Mouse (Mus musculus) intestine, embryonic 14.5 days (tissue): Measurements from ENCODE around the gene Serpine2. TPM values are rescaled to one million over a fixed set of nuclear protein-coding genes. Genes with fewer than 3 reads are reported as not detected.

Experiments used
- ATAC-seq: fragments of 200-750 bp; cut with Nextera tagmentation; replicated peaks from 2 replicates; pipeline ENCODE4 v1.8.0; 2017; ENCODE audit warnings: low read depth, moderate number of reproducible peaks, moderate TSS enrichment, moderate library complexity; ENCODE audit not compliant: low FRiP score, low TSS enrichment
- DNase-seq: peaks from one replicate; pipeline ENCODE4 v3.0.0-alpha.2; 2018; ENCODE audit warnings: low spot score
- H3K27ac ChIP-seq: fragments of 300-500 bp; sonication (generic); 2 replicates; pipeline ENCODE4 v1.5.1; 2014; ENCODE audit warnings: low read depth, mild to moderate bottlenecking, control low read depth
- H3K27me3 ChIP-seq: fragments of 300-500 bp; sonication (generic); replicated peaks from 2 replicates; pipeline ENCODE4 v1.6.1; 2014; ENCODE audit warnings: low read length, control low read depth; ENCODE audit not compliant: control insufficient read depth, insufficient read depth
- H3K36me3 ChIP-seq: fragments of 300-500 bp; sonication (generic); 2 replicates; pipeline ENCODE4 v1.6.1; 2014; ENCODE audit warnings: low read length, control low read depth; ENCODE audit not compliant: control insufficient read depth, insufficient read depth
- H3K4me1 ChIP-seq: fragments of 300-500 bp; sonication (generic); replicated peaks from 2 replicates; pipeline ENCODE4 v1.6.1; 2014; ENCODE audit warnings: low read length, control low read depth, mixed read lengths; ENCODE audit not compliant: control insufficient read depth, insufficient read depth
- H3K4me2 ChIP-seq: fragments of 300-500 bp; sonication (generic); 2 replicates; pipeline ENCODE4 v1.6.1; 2014; ENCODE audit warnings: low read length
- H3K4me3 ChIP-seq: fragments of 300-500 bp; sonication (generic); 2 replicates; pipeline ENCODE4 v1.5.1; 2014; ENCODE audit warnings: low read depth, low read length, control low read depth, mixed read lengths
- H3K9ac ChIP-seq: fragments of 300-500 bp; sonication (generic); 2 replicates; pipeline ENCODE4 v1.6.1; 2014; ENCODE audit warnings: mild to moderate bottlenecking, low read length
- H3K9me3 ChIP-seq: fragments of 300-500 bp; sonication (generic); 2 replicates; pipeline ENCODE4 v1.6.1; 2016; ENCODE audit warnings: low read length, control low read depth; ENCODE audit not compliant: control insufficient read depth
- WGBS: fragments of 180-500 bp; shearing (Covaris S2); extraction: QIAGEN DNeasy Blood & Tissue Kit; methylation state at CpG from one replicate; pipeline ENCODE4 v1.1.7; 2014; 5-methylcytosine and 5-hydroxymethylcytosine counted together
- polyA plus RNA-seq: library from polyadenylated mRNA; unstranded; fragments of >200 nt; fragmentation: Nextera tagmentation; extraction: Ambion mirVana; gene quantifications from 2 replicates; pipeline ENCODE4 v1.2.1, GENCODE M21; 2014

Gene Serpine2
- polyA plus RNA-seq, 1 experiment from 2014 or later, result 112 TPM

DNA sequence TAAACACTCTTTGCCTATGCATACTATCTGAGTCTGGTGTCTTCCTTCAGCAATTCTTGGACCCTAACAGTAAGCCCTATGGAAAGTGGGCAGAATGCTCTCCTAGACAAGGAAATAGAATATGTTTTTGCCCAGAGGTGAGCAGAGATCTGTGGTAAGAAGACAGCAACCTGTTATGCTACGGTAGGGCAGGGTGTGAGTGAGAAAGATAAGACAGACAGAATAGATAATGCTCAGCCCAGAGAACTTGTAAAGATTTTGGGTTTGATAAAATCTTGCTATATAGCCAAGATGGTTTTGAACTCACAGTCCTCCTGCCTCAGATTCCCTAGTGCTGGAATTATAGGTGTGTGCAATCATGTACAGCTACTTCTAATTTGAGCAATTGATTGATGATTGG lies 96.5 kb downstream of the Serpine2 start:
- ATAC-seq (no peak), DNase-seq (no peak)
- Histone ChIP-seq H3K27me3 (no peaks in the 10 kb centered on the region), H3K4me1 (peaks cover 6% of the 10 kb centered on the region; the same call in 1 of the 2 replicates), H3K4me3 (no peak overlapping the region), H3K9me3 (no peaks in the 10 kb centered on the region), H3K36me3 (no peaks in the 10 kb centered on the region), H3K4me2 (no peak overlapping the region), H3K27ac (no peak overlapping the region), H3K9ac (no peak overlapping the region)
- 78% methylated on average over 1 of the region's 1 CpGs for whole genome bisulfite sequencing

DNA sequence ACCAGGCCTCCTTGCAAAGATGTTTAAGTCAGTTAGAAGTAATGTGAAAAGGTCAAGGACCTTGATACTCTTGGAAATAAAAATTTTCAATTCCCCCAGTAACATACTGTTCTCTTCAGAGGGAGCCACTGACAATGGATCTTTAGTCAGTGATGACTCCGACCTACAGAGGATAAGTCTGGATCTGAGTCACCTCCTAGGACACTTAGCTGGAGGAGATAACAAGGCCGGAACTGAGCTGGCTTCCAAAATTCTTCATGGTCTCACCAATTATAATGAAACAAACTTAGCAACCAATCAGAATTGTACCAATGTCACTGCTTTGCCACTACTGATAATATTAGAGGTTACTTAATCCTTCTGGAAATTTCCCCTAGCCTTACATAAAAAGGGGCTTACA lies 96.9 kb downstream of the Serpine2 start:
- DNase-seq (no peak), ATAC-seq (no peak)
- Histone ChIP-seq H3K36me3 (no peaks in the 10 kb centered on the region), H3K4me2 (no peak overlapping the region), H3K4me1 (peaks cover 6% of the 10 kb centered on the region; the same call in 1 of the 2 replicates), H3K4me3 (no peak overlapping the region), H3K27me3 (no peaks in the 10 kb centered on the region), H3K27ac (no peak overlapping the region), H3K9me3 (no peaks in the 10 kb centered on the region), H3K9ac (no peak overlapping the region)
- 89% methylated on average over 2 of the region's 2 CpGs for WGBS

DNA sequence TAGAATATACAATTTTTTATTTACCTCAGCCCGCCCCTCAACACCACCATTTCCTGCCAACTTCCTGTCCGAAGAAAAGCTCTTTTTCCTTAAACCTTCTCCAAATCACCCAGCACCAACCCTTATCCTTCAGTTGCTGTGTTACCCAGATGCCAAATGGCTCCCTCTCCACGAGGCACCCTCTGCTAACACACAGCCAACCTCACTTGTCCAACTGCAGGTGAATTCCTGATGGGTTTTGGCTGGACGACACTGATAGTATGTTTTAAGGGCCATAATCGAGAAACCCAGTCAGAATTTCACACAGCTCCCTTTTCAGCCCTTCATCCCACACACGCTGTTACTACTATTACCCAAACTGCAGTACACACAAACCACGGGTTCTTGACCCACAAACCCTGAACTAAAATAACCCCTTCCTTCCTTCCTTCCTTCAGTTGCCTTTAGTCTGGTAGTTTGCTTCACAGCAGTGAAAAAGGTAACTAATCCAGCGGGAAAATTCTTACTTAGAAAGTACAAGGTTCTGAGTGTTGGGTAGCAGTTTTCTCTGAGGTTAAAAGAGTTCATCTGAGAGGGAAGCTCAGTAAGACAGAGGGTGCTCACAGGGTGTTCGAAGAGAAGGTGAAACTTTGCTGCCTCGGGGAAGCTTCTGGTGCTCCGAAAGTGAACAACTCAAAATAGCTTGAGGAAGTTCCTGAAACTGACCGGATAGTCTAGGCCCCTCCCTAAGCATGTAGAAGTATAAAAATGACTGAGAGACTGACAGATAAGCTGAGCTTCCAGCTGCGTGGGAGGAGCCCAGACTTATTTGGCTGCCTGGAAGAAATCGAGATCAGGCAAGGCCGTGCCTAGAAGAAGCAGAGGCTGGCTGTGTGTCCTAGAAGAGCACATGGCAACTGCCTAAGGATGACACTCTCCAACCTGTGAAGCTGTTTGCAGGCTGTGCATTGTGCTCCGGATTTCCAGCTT lies 98.4 kb downstream of the Serpine2 start:
- H3K36me3 ChIP-seq, result no peaks in the 10 kb centered on the region
- no peak overlapping the region for H3K27ac ChIP-seq
- DNase-seq (no peak), ATAC-seq (no peak)
- no peaks in the 10 kb centered on the region for H3K27me3 ChIP-seq
- peak overlapping the region; percentile 81 for H3K4me2 ChIP-seq
- 52% methylated on average over 16 of the region's 16 CpGs for WGBS
- peak overlapping the region; percentile 67; the same call in 1 of the 2 replicates for H3K4me3 ChIP-seq
- H3K9me3 ChIP-seq, result no peaks in the 10 kb centered on the region
- no peak overlapping the region for H3K9ac ChIP-seq
- peaks cover 6% of the 10 kb centered on the region; the same call in 1 of the 2 replicates for H3K4me1 ChIP-seq

DNA sequence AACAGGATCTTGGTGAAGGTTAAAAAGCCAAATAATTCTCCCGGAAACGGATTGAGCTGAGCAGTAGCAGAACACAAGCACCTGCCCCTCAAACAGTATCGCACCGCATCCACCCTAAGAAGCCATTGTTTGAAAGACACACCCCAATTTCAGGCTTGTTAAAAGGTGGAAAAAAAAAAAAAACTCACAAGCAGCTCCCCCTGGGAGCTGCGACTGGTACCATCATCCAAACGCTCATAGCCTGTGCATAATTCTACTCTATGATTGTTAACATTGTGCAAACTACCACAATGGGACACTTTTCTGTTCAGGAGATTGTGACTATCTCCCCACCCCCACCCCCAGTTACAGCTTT lies 99.1 kb downstream of the Serpine2 start:
- ATAC-seq (peak; percentile 40), DNase-seq (no peak)
- 1% methylated on average over 6 of the region's 6 CpGs for WGBS
- H3K27me3 ChIP-seq, result no peaks in the 10 kb centered on the region
- H3K27ac ChIP-seq, result no peak overlapping the region
- H3K9me3 ChIP-seq, result no peaks in the 10 kb centered on the region
- H3K4me1 ChIP-seq, result peaks cover 6% of the 10 kb centered on the region; the same call in 1 of the 2 replicates
- peak overlapping the region; percentile 81 for H3K4me2 ChIP-seq
- H3K36me3 ChIP-seq, result no peaks in the 10 kb centered on the region
- H3K9ac ChIP-seq, result no peak overlapping the region
- peak overlapping the region; percentile 67 for H3K4me3 ChIP-seq

DNA sequence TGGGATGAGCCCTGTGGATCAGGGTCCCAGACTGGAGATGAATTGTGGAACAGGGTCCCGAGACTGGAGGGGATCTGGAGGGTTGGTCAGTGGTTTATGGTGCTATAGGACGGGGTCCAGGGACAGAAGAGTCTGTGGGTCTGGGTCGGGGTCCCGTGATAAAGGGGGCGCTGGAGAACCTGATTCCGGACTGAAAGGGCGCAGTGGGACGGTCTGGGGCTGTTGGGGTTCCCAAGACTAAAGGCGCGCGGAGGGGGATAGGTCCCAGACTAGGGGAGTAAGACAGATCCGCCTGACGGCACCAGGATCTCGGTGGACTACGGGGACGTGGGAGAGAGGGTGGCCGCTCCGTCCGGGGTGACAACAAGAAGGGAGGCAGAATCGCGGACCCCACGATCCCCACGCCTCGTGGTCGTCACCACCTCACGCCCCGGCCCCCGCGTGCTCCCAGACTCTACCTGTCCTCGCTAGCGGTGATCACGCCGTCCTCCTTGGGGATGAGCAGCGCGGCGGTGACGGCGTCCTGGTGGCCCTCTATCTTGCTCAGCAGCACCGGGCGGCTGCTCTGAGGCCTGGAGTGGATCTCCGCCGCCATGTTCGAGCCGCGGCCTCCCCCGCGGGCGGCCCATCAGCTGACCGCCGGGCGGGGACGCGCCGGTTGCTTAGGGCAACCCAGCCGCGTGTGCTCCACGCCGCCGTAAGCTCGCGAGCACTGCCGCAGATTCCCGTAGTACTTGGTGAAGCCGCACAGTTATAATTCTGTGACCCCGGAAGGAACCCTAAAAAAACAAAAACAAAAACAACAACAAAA lies 99.7 kb downstream of the Serpine2 start:
- under 1% methylated on average over 62 of the region's 65 CpGs for WGBS
- DNase-seq (peak; percentile 84), ATAC-seq (peak; percentile 97)
- H3K9me3 ChIP-seq, result no peaks in the 10 kb centered on the region
- H3K36me3 ChIP-seq, result no peaks in the 10 kb centered on the region
- H3K4me2 ChIP-seq, result peak overlapping the region; percentile 81
- no peak overlapping the region for H3K27ac ChIP-seq
- H3K4me1 ChIP-seq, result peaks cover 6% of the 10 kb centered on the region; the same call in 1 of the 2 replicates
- peak overlapping the region; percentile 67 for H3K4me3 ChIP-seq
- peak overlapping the region; percentile 70 for H3K9ac ChIP-seq
- no peaks in the 10 kb centered on the region for H3K27me3 ChIP-seq

DNA sequence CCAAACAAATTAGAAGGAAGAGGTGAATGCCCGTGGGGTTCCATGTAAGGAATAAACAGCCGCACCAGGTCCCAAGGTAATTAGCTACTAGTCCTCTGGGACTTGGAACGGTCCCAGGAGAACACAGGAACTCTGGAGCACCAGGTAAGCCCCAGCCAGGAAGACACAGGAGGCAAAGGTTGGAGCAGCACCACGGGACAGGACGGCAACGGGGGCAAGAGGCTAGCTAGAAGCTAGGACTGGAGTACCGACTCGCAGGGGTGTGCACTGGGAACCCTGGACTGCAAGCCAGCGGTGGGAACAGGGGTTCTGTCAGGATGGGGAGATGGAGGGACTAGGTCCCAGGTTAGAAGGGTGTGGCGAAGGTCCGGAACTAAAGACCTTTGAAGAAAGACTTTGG lies 100.3 kb downstream of the Serpine2 start:
- Histone ChIP-seq H3K36me3 (no peaks in the 10 kb centered on the region), H3K4me2 (peak overlapping the region; percentile 81), H3K27me3 (no peaks in the 10 kb centered on the region), H3K9me3 (no peaks in the 10 kb centered on the region), H3K4me3 (peak overlapping the region; percentile 67), H3K27ac (no peak overlapping the region), H3K9ac (peak overlapping the region; percentile 70), H3K4me1 (peaks cover 6% of the 10 kb centered on the region; the same call in 1 of the 2 replicates)
- WGBS, result 6% methylated on average over 11 of the region's 11 CpGs
- DNase-seq (no peak), ATAC-seq (0 out of 2 replicates have a peak, but pooled peaks have one; percentile 7)

DNA sequence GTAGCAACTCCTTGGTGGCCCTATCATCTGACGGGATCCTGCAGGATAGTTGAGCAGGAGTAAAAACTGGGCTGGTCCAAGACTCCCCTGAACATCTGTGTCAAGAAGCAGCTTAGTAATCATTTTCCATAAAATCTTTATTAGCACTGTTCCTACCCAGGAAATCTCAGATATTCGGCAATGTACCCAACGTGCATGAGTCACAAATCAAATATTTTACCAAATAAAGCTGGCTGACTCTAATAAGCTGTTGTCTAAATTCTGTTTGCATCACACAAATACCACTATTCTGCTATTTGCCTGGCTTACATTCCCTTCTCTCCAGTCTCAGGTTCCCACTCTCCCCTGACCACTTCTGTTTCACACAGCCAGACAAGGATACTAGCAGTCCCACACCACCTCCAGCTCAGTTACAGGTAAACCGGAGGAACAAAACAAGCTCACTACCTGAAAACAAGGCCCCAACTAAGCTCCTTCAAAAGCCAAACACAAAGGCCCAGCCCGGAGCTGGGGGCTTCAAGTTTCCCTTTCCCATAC lies 101.5 kb downstream of the Serpine2 start:
- Histone ChIP-seq H3K9me3 (no peaks in the 10 kb centered on the region), H3K36me3 (no peaks in the 10 kb centered on the region), H3K27ac (no peak overlapping the region), H3K27me3 (no peaks in the 10 kb centered on the region), H3K4me1 (peaks cover 6% of the 10 kb centered on the region; the same call in 1 of the 2 replicates), H3K4me3 (no peak overlapping the region), H3K4me2 (no peak overlapping the region; the same call in 1 of the 2 replicates), H3K9ac (no peak overlapping the region)
- WGBS, result 75% methylated on average over 5 of the region's 5 CpGs
- no peak for DNase-seq
- no peak for ATAC-seq

DNA sequence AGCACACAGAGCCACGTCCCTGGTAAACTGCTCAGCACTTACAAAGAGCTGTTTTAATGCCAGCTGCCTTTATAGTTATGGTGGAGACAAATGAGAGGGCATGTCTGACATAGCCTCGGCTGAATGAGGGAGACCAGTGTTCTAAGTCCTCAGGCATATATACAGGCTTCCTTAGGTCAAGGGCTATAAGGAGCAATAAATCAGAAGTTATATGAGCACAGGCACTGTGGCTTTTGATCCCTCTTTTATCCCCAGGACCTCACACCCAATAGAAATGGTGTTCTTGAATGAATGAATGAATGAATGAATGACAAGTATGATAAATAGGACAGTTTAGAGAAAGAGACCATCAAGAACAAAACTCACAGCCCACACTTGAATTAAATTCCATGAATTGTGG lies 102.0 kb downstream of the Serpine2 start:
- Histone ChIP-seq H3K4me2 (no peak overlapping the region), H3K27ac (no peak overlapping the region), H3K36me3 (no peaks in the 10 kb centered on the region), H3K27me3 (no peaks in the 10 kb centered on the region), H3K4me3 (no peak overlapping the region), H3K9me3 (no peaks in the 10 kb centered on the region), H3K9ac (no peak overlapping the region), H3K4me1 (peaks cover 6% of the 10 kb centered on the region; the same call in 1 of the 2 replicates)
- WGBS, result 41% methylated on average over 2 of the region's 2 CpGs
- ATAC-seq, result no peak
- no peak for DNase-seq
